14 mouse cellular contexts compared by ENCODE assay signal in genomic region chr9:95744845-95745613, GRCm38 (mm10). TPM values are rescaled to one million over a fixed set of nuclear protein-coding genes. Genes with fewer than 3 reads are reported as not detected.
DNase-seq lines count a peak whose midpoint lies in the region; ATAC-seq lines count a peak whose summit lies in the region.
"Had no signal": no experiment of that assay in that cellular context is flagged by ENCODE, and none has a peak within 500 bp of the region (broad histone marks: within the 10 kb centered on the region; RNA-seq: fewer than 3 reads in every experiment).

No protein-coding gene starts in this region.

- peaks cover 19% of the 10 kb centered on the region for H3K27me3 ChIP-seq in kidney, embryonic 15.5 days
- H3K27me3 ChIP-seq in midbrain, embryonic 14.5 days (ENCODE audit: control insufficient read depth, insufficient read depth, low read length) = no peaks in the 10 kb centered on the region
- H3K27me3 ChIP-seq in midbrain, embryonic 13.5 days = no peaks in the 10 kb centered on the region
- H3K27me3 ChIP-seq: heart, embryonic 15.5 days had no signal

- peaks cover 11% of the 10 kb centered on the region for H3K4me1 ChIP-seq in kidney, embryonic 15.5 days
- H3K4me1 ChIP-seq in midbrain, embryonic 14.5 days (ENCODE audit: control insufficient read depth, insufficient read depth, low read length) = peaks cover 8% of the 10 kb centered on the region; the same call in 1 of the 2 replicates
- peaks cover 15% of the 10 kb centered on the region for H3K4me1 ChIP-seq in midbrain, embryonic 13.5 days (replicated peaks)

- no peaks in the 10 kb centered on the region for H3K9me3 ChIP-seq in kidney, embryonic 15.5 days (replicated peaks)
- no peaks in the 10 kb centered on the region for H3K9me3 ChIP-seq in midbrain, embryonic 14.5 days (ENCODE audit: control insufficient read depth, low read length)
- no peaks in the 10 kb centered on the region for H3K9me3 ChIP-seq in midbrain, embryonic 13.5 days
- H3K9me3 ChIP-seq: heart, embryonic 15.5 days had no signal

- no peak for ATAC-seq in kidney, embryonic 15.5 days (replicated peaks; ENCODE audit: low FRiP score)
- no peak for ATAC-seq in midbrain, embryonic 14.5 days (ENCODE audit: low FRiP score, low TSS enrichment)
- no peak for ATAC-seq in midbrain, embryonic 13.5 days
- ATAC-seq: hindbrain, embryonic 16.5 days had no signal

- no peak overlapping the region for H3K27ac ChIP-seq in kidney, embryonic 15.5 days
- H3K27ac ChIP-seq in midbrain, embryonic 14.5 days (replicated peaks; ENCODE audit: low read depth, low read length) = no peak overlapping the region
- no peak overlapping the region for H3K27ac ChIP-seq in midbrain, embryonic 13.5 days
- H3K27ac ChIP-seq: heart, embryonic 15.5 days; macrophage had no signal

- whole genome bisulfite sequencing in kidney, embryonic 15.5 days = 59% methylated on average over 7 of the region's 7 CpGs
- 70% methylated on average over 7 of the region's 7 CpGs for WGBS in midbrain, embryonic 14.5 days
- WGBS in midbrain, embryonic 13.5 days = 75% methylated on average over 7 of the region's 7 CpGs

- no peak overlapping the region for H3K9ac ChIP-seq in kidney, embryonic 15.5 days
- no peak overlapping the region for H3K9ac ChIP-seq in midbrain, embryonic 14.5 days (replicated peaks; ENCODE audit: low read length)
- no peak overlapping the region for H3K9ac ChIP-seq in midbrain, embryonic 13.5 days (replicated peaks)
- H3K9ac ChIP-seq: heart, embryonic 15.5 days had no signal

- H3K4me3 ChIP-seq in kidney, embryonic 15.5 days (replicated peaks) = no peak overlapping the region
- no peak overlapping the region for H3K4me3 ChIP-seq in midbrain, embryonic 14.5 days (replicated peaks; ENCODE audit: low read depth, low read length)
- H3K4me3 ChIP-seq in midbrain, embryonic 13.5 days (replicated peaks) = no peak overlapping the region
- H3K4me3 ChIP-seq: heart, embryonic 15.5 days had no signal

- H3K36me3 ChIP-seq in kidney, embryonic 15.5 days = no peaks in the 10 kb centered on the region
- H3K36me3 ChIP-seq in midbrain, embryonic 14.5 days (ENCODE audit: control insufficient read depth, insufficient read depth, low read length) = no peaks in the 10 kb centered on the region
- H3K36me3 ChIP-seq in midbrain, embryonic 13.5 days = no peaks in the 10 kb centered on the region
- H3K36me3 ChIP-seq: heart, embryonic 15.5 days had no signal

- DNase-seq in kidney, adult 11 months = peak; percentile 36
- DNase-seq in midbrain, embryonic 14.5 days = peak; percentile 3
- DNase-seq in kidney, postnatal 10 days = peak; percentile 15
- no peak for DNase-seq in c-Kit-positive CD71-positive TER-119-positive erythroid progenitor cells, embryonic 14.5 days (ENCODE audit: low spot score)
- no peak for DNase-seq in gastrocnemius, postnatal 36 days
- DNase-seq: adrenal gland, adult 8-10 months; embryo, embryonic 11 days; gastrocnemius, postnatal 25 days; layer of hippocampus, adult 9-11 months had no signal

- H3K4me2 ChIP-seq in kidney, embryonic 15.5 days = no peak overlapping the region
- H3K4me2 ChIP-seq in midbrain, embryonic 14.5 days (ENCODE audit: low read length) = no peak overlapping the region
- no peak overlapping the region for H3K4me2 ChIP-seq in midbrain, embryonic 13.5 days (replicated peaks)
- H3K4me2 ChIP-seq: heart, embryonic 15.5 days had no signal

- intact Hi-C loops in gastrocnemius, postnatal 36 days (cut with DNase I) = no loop called here

RNA-seq across cellular contexts. Expression of gene Trpc1, which starts 5.1 kb away (rescaled TPM):
- 3.6 and 3.9 TPM in 2 replicates for polyA plus RNA-seq in kidney, embryonic 15.5 days (2015; fragmentation: Nextera tagmentation; extraction: Ambion mirVana)
- polyA plus RNA-seq in midbrain, embryonic 14.5 days (2014; fragmentation: Nextera tagmentation; extraction: Ambion mirVana) = 10.1 and 10.5 TPM in 2 replicates
- polyA plus RNA-seq in midbrain, embryonic 13.5 days (2015; fragmentation: Nextera tagmentation; extraction: Ambion mirVana) = 3.8 and 4.8 TPM in 2 replicates
- total RNA-seq in gastrocnemius, postnatal 36 days (2021) = under 1 TPM; 0.57 to 0.79 TPM
- polyA plus RNA-seq: macrophage had no signal

Comparison
In these comparisons a context has a peak if more than half of its experiments do, and no peak if none do; other contexts are left out.
1. DNase-seq: peak in kidney, adult 11 months (single experiment), midbrain, embryonic 14.5 days (single experiment) and kidney, postnatal 10 days (single experiment); none in c-Kit-positive CD71-positive TER-119-positive erythroid progenitor cells, embryonic 14.5 days (single experiment) and gastrocnemius, postnatal 36 days (0 of 2).